Mouse (Mus musculus): ENCODE results near the gene Dkk2.

DNA sequence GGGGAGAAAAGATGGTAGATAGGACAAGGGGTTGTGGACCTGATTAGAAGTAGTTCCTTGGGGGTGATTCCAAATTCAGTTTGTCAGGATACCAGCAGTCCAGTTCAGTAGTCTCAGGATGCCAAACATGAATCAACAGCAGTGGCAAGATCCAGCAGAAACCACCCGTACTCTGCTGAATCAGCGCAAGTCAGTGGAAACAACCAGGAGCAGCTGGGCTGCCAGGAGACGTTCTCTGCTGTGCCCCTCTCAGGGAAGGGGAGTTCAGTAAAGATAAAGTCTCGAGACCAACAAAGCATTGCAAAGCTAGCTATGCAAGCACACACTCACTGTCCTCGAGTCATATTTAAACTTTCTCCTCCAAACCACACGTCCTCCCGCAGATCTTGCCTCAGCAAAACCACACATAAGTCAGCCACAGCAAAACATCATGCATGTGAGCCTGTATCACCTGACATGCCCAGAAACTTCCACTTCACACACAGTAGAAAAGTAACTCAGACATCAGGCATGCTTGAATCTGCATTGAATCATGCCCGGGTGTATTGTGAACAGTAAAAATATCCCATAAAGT, 34.1 kb upstream of the Dkk2 start:
- TF ChIP-seq CTCF (IDR thresholded peaks at IDR 0.05; ENCODE audit: control insufficient read depth, insufficient read depth, low read length) (no peak), POLR2A (IDR thresholded peaks at IDR 0.05; ENCODE audit: borderline replicate concordance, control insufficient read depth, low read depth, low read length) (no peak)

Measured in bone marrow, adult 2 months (tissue).